Mouse (Mus musculus) macrophage (primary cell): ENCODE measurements around the gene Htra2. TPM values are rescaled to one million over a fixed set of nuclear protein-coding genes. Genes with fewer than 3 reads are reported as not detected.

Experiments
- H3K27ac ChIP-seq: fragments of 350-480 bp; formaldehyde crosslinking; 2 replicates; pipeline ENCODE4 v1.9.0; 2021
- H3K36me3 ChIP-seq: fragments of 350-480 bp; formaldehyde crosslinking; 2 replicates; pipeline ENCODE4 v1.9.0; 2021; ENCODE audit errors: inconsistent target
- H3K4me3 ChIP-seq: fragments of 350-480 bp; formaldehyde crosslinking; 2 replicates; pipeline ENCODE4 v1.9.0; 2021; ENCODE audit errors: inconsistent target
- H3K79me2 ChIP-seq: fragments of 350-480 bp; formaldehyde crosslinking; 2 replicates; pipeline ENCODE4 v1.9.0; 2021; ENCODE audit errors: inconsistent target
- WGBS: methylation state at CpG from one replicate; pipeline ENCODE4 v1.1.7; 2026; ENCODE audit warnings: inconsistent platforms; ENCODE audit not compliant: missing documents; 5-methylcytosine and 5-hydroxymethylcytosine counted together
- polyA plus RNA-seq: library from polyadenylated mRNA; stranded (reverse); fragments of 250-400 nt; gene quantifications from 3 replicates; pipeline ENCODE4 v1.2.4, GENCODE M21; 2018; ENCODE audit warnings: inconsistent platforms
- total RNA-seq, 78 experiments: library from RNA; depleted of rRNA; stranded (reverse); fragments of 250-400 nt; gene quantifications; 1 replicate in 9 of 78; 2 replicates in 24 of 78; 3 replicates in 43 of 78; 4 replicates in 2 of 78; pipeline ENCODE4 v1.2.4; 2018; ENCODE audit warnings: inconsistent platforms in 56 of 78

Gene Htra2
- 100 to 1,000 TPM in 18 of 26 experiments, 10 to 100 TPM in 8; 53.1 to 213 (median 134) TPM for total RNA-seq (2018; cell fraction: chromatin; rRNA removed)
- 10 to 100 TPM; 34.2 to 68.0 (median 50.8) TPM for total RNA-seq (2018; cell fraction: cytosol; rRNA removed)
- total RNA-seq (2018; cell fraction: nucleus; rRNA removed) = 100 to 1,000 TPM in 16 of 26 experiments, 10 to 100 TPM in 10; 48.6 to 222 (median 110) TPM
- polyA plus RNA-seq = 33.7 to 84.6 TPM (median 58.6 TPM) in 3 replicates

- Histone ChIP-seq H3K36me3 (peaks cover 34% of the 10 kb centered on the region; the same call in 1 of the 2 replicates), H3K27ac (peak within 1 kb of the TSS; percentile 80), H3K4me3 (peak within 1 kb of the TSS; percentile 82), H3K79me2 (peaks cover 56% of the 10 kb centered on the region)
- WGBS = under 1% methylated on average over 43 of the region's 50 CpGs
Observed at GRCm38 (mm10) chr6:83054871-83055431, at the start of gene Htra2. Gene Htra2 (minus strand): TSS chr6:83055273.

- Histone ChIP-seq H3K27ac (no peak overlapping the region), H3K4me3 (no peak overlapping the region), H3K36me3 (peaks cover 18% of the 10 kb centered on the region; the same call in 1 of the 2 replicates), H3K79me2 (peaks cover 14% of the 10 kb centered on the region)
- 93% methylated on average over 3 of the region's 4 CpGs for WGBS
Observed at GRCm38 (mm10) chr6:83104158-83104557, 49.1 kb upstream of the Htra2 start.

- Histone ChIP-seq H3K27ac (no peak overlapping the region), H3K36me3 (peaks cover 18% of the 10 kb centered on the region; the same call in 1 of the 2 replicates), H3K79me2 (peaks cover 13% of the 10 kb centered on the region), H3K4me3 (no peak overlapping the region)
- 87% methylated on average over 11 of the region's 11 CpGs for WGBS
Observed at GRCm38 (mm10) chr6:83103130-83103650, 48.1 kb upstream of the Htra2 start.

- H3K27ac ChIP-seq = peak overlapping the region; percentile 37; the same call in 1 of the 2 replicates
- WGBS = 1% methylated on average over 57 of the region's 74 CpGs
- peak overlapping the region; percentile 39 for H3K4me3 ChIP-seq
- H3K79me2 ChIP-seq = peaks cover 13% of the 10 kb centered on the region
- peaks cover 15% of the 10 kb centered on the region; the same call in 1 of the 2 replicates for H3K36me3 ChIP-seq
Observed at GRCm38 (mm10) chr6:83101688-83102556, 46.8 kb upstream of the Htra2 start.

GRCm38 (mm10) chr6:83101316-83101687 lies 46.2 kb upstream of the Htra2 start, which contains the start of the genes Ccdc142 and Gm42688:
Gene Ccdc142 (plus strand): TSS chr6:83101601.
Gene Gm42688 (plus strand): TSS chr6:83101617.
- Histone ChIP-seq H3K27ac (peak within 1 kb of the TSS; percentile 37), H3K79me2 (peaks cover 13% of the 10 kb centered on the region), H3K4me3 (peak within 1 kb of the TSS; percentile 39), H3K36me3 (peaks cover 15% of the 10 kb centered on the region; the same call in 1 of the 2 replicates)
- WGBS = under 1% methylated on average over 25 of the region's 25 CpGs

DNA sequence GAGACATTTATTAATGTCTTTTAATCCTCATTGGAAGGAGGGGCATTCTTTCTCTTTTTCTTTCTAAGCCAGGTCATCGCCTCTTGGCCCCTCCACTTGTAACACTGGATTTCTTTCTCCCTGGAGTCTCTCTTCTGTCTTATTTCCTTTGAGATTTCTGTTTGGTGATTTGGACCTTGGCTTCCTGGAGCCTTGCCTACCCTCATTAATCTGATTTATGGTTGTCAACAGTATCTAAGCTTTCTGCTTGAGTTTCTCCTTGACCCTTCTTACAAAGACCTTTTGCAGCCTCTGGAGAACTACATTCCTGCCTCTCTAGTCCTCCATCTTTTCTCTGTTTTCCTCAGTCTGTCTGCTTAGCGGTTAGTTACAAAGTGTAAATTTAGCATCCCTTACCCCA lies 43.3 kb upstream of the Htra2 start:
- Histone ChIP-seq H3K27ac (no peak overlapping the region), H3K4me3 (no peak overlapping the region), H3K36me3 (no peaks in the 10 kb centered on the region), H3K79me2 (peaks cover 11% of the 10 kb centered on the region)
- WGBS = 92% methylated on average over 2 of the region's 2 CpGs

- Histone ChIP-seq H3K4me3 (no peak overlapping the region), H3K27ac (no peak overlapping the region), H3K79me2 (no peaks in the 10 kb centered on the region), H3K36me3 (no peaks in the 10 kb centered on the region)
- WGBS = 81% methylated on average over 6 of the region's 6 CpGs
Observed at GRCm38 (mm10) chr6:83095968-83096367, 40.9 kb upstream of the Htra2 start.

DNA sequence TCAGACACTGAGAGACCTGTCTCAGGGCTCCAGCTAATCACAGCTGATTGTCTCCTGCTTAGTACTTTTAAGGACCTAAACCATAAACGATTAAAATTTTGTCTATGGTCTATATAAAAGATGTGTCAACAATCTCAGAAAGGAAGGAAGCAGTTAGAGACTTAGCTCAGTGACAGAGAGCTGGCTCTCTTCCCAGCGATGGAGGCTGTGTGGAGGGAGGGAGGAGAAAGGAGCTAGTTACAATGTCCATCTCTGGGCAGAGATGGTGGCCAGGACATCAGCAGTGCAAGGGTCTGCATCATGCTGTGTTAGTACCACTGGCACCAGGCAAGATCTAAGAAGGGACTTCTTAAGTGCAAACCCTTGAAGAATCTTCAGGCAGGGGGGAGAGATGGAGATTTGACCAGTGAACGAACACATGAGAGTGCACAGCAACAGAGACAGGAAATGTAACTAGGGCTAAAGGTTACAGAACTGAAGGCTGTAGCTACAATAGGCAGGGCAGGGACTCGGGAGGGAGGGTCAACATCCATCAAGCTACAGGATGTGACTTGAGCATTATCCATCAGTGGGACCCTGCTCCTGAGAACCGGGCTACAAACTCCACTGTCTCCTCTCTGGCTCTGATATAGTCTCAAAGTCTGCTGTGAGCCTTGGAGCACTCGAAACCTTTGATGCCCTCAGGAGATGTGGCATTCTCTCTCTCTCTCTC lies 37.5 kb upstream of the Htra2 start:
- Histone ChIP-seq H3K79me2 (no peaks in the 10 kb centered on the region), H3K4me3 (no peak overlapping the region), H3K36me3 (no peaks in the 10 kb centered on the region), H3K27ac (no peak overlapping the region)
- WGBS = 17% methylated on average over 6 of the region's 6 CpGs

GRCm38 (mm10) chr6:83087926-83088260 lies 32.8 kb upstream of the Htra2 start:
- 65% methylated on average over 9 of the region's 9 CpGs for WGBS
- Histone ChIP-seq H3K4me3 (no peak overlapping the region), H3K36me3 (no peaks in the 10 kb centered on the region), H3K79me2 (no peaks in the 10 kb centered on the region), H3K27ac (no peak overlapping the region)

GRCm38 (mm10) chr6:83087205-83087925 lies 32.3 kb upstream of the Htra2 start:
- no peak overlapping the region for H3K4me3 ChIP-seq
- H3K27ac ChIP-seq = no peak overlapping the region
- 28% methylated on average over 47 of the region's 47 CpGs for WGBS
- no peaks in the 10 kb centered on the region for H3K79me2 ChIP-seq
- no peaks in the 10 kb centered on the region for H3K36me3 ChIP-seq

GRCm38 (mm10) chr6:83086121-83087035 lies 31.3 kb upstream of the Htra2 start, which contains the start of gene Lbx2:
Gene Lbx2 (plus strand): TSS chr6:83086367.
- 13% methylated on average over 35 of the region's 42 CpGs for WGBS
- Histone ChIP-seq H3K79me2 (no peaks in the 10 kb centered on the region), H3K36me3 (peaks cover 5% of the 10 kb centered on the region; the same call in 1 of the 2 replicates), H3K27ac (no peak within 1 kb of the TSS), H3K4me3 (no peak within 1 kb of the TSS; the same call in 1 of the 2 replicates)

DNA sequence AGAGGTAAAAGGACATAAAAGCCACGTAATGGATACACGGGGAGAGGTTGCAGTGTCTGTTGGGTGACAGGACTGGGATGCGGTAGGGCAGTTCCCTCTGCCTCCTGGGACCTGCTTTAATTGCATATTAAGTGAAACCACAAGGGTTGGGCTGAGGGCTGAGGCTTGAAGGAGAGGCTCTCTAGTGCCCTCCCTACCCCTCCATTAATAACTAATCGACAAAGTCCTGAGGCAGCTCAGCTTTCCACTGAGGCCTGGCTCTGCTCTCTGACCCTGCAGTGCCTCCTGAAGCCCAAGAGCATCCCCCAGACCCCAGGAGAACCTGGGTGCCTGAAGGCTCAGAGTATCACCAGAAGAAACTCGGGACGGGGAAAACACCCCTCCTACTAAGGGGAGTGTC lies 29.4 kb upstream of the Htra2 start:
- Histone ChIP-seq H3K36me3 (peaks cover 18% of the 10 kb centered on the region; the same call in 1 of the 2 replicates), H3K79me2 (no peaks in the 10 kb centered on the region), H3K27ac (no peak overlapping the region), H3K4me3 (no peak overlapping the region)
- 50% methylated on average over 6 of the region's 6 CpGs for WGBS

DNA sequence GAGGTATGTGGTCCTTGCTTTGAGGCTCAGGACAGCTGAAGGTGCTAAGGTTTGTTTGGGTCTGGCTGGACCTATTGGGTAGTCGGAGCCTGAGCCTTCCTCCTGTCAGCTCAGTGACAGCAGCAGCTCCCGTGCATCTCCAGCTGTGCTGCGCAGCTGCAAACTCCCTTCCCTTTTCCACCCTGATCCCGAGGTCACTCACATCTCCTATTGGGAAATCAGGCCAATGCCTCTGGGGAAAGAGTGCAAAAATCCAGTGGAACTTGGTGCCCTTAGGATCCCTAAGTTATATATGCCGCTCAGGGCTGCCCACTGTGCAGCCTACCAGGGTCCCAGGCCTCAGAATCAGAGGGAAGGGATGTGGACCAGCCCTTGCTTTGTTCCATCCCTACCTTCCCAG lies 28.4 kb upstream of the Htra2 start:
- Histone ChIP-seq H3K4me3 (no peak overlapping the region), H3K79me2 (peaks cover 8% of the 10 kb centered on the region; the same call in 1 of the 2 replicates), H3K36me3 (peaks cover 18% of the 10 kb centered on the region; the same call in 1 of the 2 replicates), H3K27ac (no peak overlapping the region)
- WGBS = 85% methylated on average over 5 of the region's 5 CpGs
